Mouse (Mus musculus): ENCODE data around the gene Wdr48. TPM values are rescaled to one million over a fixed set of nuclear protein-coding genes. Genes with fewer than 3 reads are reported as not detected.

The Wdr48 gene
- polyA plus RNA-seq, 1 experiment from 2014 or later, result 14.3 TPM

DNA sequence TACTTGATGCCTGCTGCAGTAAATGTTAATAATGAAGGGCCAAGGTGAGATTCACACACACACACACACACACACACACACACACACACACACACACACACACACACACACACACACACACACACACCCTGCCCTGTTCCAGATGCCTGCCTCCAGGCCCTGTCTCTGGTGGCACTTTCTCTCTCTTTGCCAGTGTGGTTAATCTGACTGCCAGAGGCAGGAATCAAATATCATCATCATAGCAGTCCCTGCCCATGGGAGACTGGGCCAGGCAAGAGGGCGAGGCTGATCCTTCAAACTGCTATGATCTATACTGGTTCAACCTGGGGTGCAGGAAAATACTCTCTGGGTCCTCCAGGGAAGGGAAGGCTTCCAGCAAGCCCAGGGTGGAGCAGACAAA lies 25.2 kb downstream of the Wdr48 start:
- no peaks in the 10 kb centered on the region for H3K9me3 ChIP-seq (ENCODE audit: control insufficient read depth)
- no peak overlapping the region for H3K9ac ChIP-seq (ENCODE audit: low read depth, low read length)
- ATAC-seq, result no peak
- H3K27ac ChIP-seq (ENCODE audit: low read depth, low read length), result no peak overlapping the region
- H3K4me1 ChIP-seq (replicated peaks; ENCODE audit: control insufficient read depth, insufficient read depth, low read length), result no peaks in the 10 kb centered on the region
- no peaks in the 10 kb centered on the region for H3K27me3 ChIP-seq (replicated peaks; ENCODE audit: control insufficient read depth, insufficient read depth, low read length)
- 95% methylated on average over 1 of the region's 1 CpGs for WGBS
- TF ChIP-seq CTCF (IDR thresholded peaks at IDR 0.05; ENCODE audit: low read depth), result no peak
- no peak overlapping the region for H3K4me3 ChIP-seq (ENCODE audit: low read depth, low read length)
- H3K36me3 ChIP-seq (ENCODE audit: control insufficient read depth, insufficient read depth), result peaks cover 88% of the 10 kb centered on the region
- no peak overlapping the region for H3K4me2 ChIP-seq (replicated peaks; ENCODE audit: low read depth)

DNA sequence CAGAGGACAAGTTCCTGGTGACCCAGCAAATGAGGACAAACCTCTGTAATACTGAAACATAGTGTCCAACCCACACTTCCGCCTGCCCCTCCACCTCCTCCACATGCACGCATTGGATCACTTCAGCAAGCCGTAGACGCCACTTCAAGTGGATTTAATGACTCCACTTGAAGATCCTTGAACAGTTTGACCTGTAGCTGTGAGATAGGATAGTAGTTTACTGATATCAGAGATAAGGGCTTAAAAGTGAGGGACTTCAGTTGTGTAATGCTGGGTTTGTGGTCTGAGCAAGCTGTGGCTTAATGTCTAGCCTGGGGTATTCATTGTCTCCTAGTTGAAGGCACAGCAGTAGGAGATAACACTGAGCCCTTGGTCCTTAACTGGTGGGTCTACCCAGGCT lies 28.8 kb downstream of the Wdr48 start:
- H3K4me1 ChIP-seq (replicated peaks; ENCODE audit: control insufficient read depth, insufficient read depth, low read length), result no peaks in the 10 kb centered on the region
- H3K4me2 ChIP-seq (replicated peaks; ENCODE audit: low read depth), result no peak overlapping the region
- 63% methylated on average over 4 of the region's 4 CpGs for WGBS
- no peak overlapping the region for H3K9ac ChIP-seq (ENCODE audit: low read depth, low read length)
- no peak for TF ChIP-seq CTCF (IDR thresholded peaks at IDR 0.05; ENCODE audit: low read depth)
- no peaks in the 10 kb centered on the region for H3K9me3 ChIP-seq (ENCODE audit: control insufficient read depth)
- peaks cover 91% of the 10 kb centered on the region for H3K36me3 ChIP-seq (ENCODE audit: control insufficient read depth, insufficient read depth)
- H3K27me3 ChIP-seq (replicated peaks; ENCODE audit: control insufficient read depth, insufficient read depth, low read length), result no peaks in the 10 kb centered on the region
- no peak overlapping the region for H3K4me3 ChIP-seq (ENCODE audit: low read depth, low read length)
- ATAC-seq, result no peak
- H3K27ac ChIP-seq (ENCODE audit: low read depth, low read length), result no peak overlapping the region

DNA sequence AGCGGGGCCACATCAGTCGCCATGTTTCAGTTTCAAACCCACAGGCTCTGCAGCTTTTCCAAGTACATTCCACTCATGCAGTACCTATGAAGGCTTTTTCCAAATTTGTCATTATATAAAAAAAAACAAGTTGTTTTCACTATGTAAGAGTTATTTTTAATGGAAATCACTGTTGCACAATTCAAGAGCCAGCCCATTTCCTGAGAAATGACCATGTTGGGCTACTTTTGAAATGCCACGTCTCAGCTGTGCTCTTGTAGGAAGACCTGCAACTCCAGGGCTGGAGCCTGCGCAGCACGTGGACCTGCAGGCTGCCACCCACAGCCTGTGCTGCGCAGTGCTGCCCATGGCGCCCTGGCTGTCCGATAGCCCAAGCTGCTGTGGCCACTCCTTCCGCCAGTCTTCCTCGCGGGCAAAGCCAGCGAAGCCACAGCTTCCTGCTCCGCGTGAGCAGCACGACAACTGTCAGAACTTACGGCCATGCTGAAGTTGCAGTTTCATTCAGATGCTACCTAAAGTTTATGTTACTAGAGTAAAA lies 30.5 kb downstream of the Wdr48 start:
- no peak for ATAC-seq
- WGBS, result 83% methylated on average over 16 of the region's 16 CpGs

DNA sequence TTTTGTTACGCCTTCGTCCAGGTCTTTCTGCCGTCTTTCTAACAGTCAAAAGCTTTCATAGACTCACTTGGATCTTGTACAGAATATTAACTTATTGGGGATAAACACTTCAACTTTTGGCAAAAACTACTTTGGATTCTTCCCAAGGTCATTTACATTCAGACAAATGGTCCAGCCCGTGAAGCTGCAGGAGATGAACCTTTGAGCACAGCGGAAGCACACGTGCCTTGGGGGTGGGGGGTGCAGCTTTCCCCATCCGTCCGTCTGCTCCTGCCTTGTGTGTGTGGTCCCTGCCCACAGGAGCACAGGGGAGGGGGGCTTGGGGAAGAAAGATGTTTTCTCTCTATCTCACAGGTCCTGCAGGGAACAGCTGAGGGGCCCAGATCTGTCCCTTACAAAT lies 31.1 kb downstream of the Wdr48 start:
- Histone ChIP-seq H3K4me3 (ENCODE audit: low read depth, low read length) (no peak overlapping the region), H3K4me2 (replicated peaks; ENCODE audit: low read depth) (no peak overlapping the region), H3K27ac (ENCODE audit: low read depth, low read length) (peak overlapping the region; percentile 17; the same call in 1 of the 2 replicates), H3K9ac (ENCODE audit: low read depth, low read length) (no peak overlapping the region), H3K27me3 (replicated peaks; ENCODE audit: control insufficient read depth, insufficient read depth, low read length) (no peaks in the 10 kb centered on the region), H3K36me3 (ENCODE audit: control insufficient read depth, insufficient read depth) (peaks cover 93% of the 10 kb centered on the region), H3K4me1 (replicated peaks; ENCODE audit: control insufficient read depth, insufficient read depth, low read length) (no peaks in the 10 kb centered on the region), H3K9me3 (ENCODE audit: control insufficient read depth) (no peaks in the 10 kb centered on the region)
- 70% methylated on average over 8 of the region's 8 CpGs for WGBS
- ATAC-seq, result no peak
- no peak for TF ChIP-seq CTCF (IDR thresholded peaks at IDR 0.05; ENCODE audit: low read depth)

More for the DNA sequence above, 30.5 kb downstream of the Wdr48 start:
- peaks cover 92% of the 10 kb centered on the region for H3K36me3 ChIP-seq (ENCODE audit: control insufficient read depth, insufficient read depth)
- H3K27me3 ChIP-seq (replicated peaks; ENCODE audit: control insufficient read depth, insufficient read depth, low read length), result no peaks in the 10 kb centered on the region
- no peak overlapping the region for H3K9ac ChIP-seq (ENCODE audit: low read depth, low read length)
- TF ChIP-seq CTCF (IDR thresholded peaks at IDR 0.05; ENCODE audit: low read depth), result no peak
- peak overlapping the region; percentile 9; the same call in 1 of the 2 replicates for H3K27ac ChIP-seq (ENCODE audit: low read depth, low read length)
- H3K4me3 ChIP-seq (ENCODE audit: low read depth, low read length), result no peak overlapping the region
- no peak overlapping the region for H3K4me2 ChIP-seq (replicated peaks; ENCODE audit: low read depth)
- no peaks in the 10 kb centered on the region for H3K4me1 ChIP-seq (replicated peaks; ENCODE audit: control insufficient read depth, insufficient read depth, low read length)
- H3K9me3 ChIP-seq (ENCODE audit: control insufficient read depth), result no peaks in the 10 kb centered on the region

DNA sequence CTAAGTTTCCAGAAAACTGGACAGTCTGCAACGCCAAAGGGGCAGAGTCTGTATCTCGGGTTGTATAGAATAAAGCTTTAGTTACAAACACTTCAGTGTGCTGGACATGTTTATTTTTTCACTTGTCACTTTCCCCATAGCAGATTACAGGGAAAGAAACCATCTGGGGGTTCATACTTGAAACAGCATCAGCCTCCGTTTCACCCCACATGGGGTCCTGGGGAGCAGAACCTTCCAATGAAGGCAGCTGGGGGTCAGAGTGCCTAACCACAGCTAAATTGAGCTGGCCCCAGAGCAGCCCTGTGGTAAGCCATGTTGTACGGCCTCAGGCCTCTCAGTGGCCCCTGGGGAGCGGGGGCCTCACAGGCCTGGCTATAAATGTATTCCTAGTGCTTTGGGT lies 31.8 kb downstream of the Wdr48 start:
- no peaks in the 10 kb centered on the region for H3K9me3 ChIP-seq (ENCODE audit: control insufficient read depth)
- no peak overlapping the region for H3K9ac ChIP-seq (ENCODE audit: low read depth, low read length)
- H3K36me3 ChIP-seq (ENCODE audit: control insufficient read depth, insufficient read depth), result peaks cover 93% of the 10 kb centered on the region
- no peaks in the 10 kb centered on the region for H3K4me1 ChIP-seq (replicated peaks; ENCODE audit: control insufficient read depth, insufficient read depth, low read length)
- H3K4me3 ChIP-seq (ENCODE audit: low read depth, low read length), result no peak overlapping the region
- H3K27ac ChIP-seq (ENCODE audit: low read depth, low read length), result peak overlapping the region; percentile 17; the same call in 1 of the 2 replicates
- TF ChIP-seq CTCF (IDR thresholded peaks at IDR 0.05; ENCODE audit: low read depth), result no peak
- WGBS, result 77% methylated on average over 5 of the region's 5 CpGs
- no peak overlapping the region for H3K4me2 ChIP-seq (replicated peaks; ENCODE audit: low read depth)
- no peaks in the 10 kb centered on the region for H3K27me3 ChIP-seq (replicated peaks; ENCODE audit: control insufficient read depth, insufficient read depth, low read length)
- no peak for ATAC-seq

DNA sequence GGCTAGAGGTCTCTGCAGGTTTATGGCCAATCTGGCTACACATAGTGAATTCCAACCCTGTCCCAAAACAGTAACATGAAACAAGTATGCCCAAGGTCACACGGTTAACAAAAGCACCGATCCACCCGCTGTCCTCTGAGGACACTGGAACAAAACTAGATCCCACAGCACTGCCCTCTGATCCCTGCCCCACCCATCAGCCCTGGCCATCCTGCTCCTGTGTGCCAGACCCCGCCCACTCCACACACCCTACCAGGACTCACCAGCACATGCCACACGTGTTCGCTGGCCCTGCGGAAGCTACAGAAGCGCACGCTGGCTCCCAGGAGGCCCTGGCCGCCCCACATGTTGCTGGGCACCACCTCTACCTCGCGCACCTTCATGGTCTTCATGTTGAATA lies 37.7 kb downstream of the Wdr48 start:
- 49% methylated on average over 12 of the region's 12 CpGs for WGBS
- no peak for TF ChIP-seq CTCF (IDR thresholded peaks at IDR 0.05; ENCODE audit: low read depth)
- peak; percentile 73 for ATAC-seq
- Histone ChIP-seq H3K36me3 (ENCODE audit: control insufficient read depth, insufficient read depth) (peaks cover 43% of the 10 kb centered on the region), H3K4me3 (ENCODE audit: low read depth, low read length) (no peak overlapping the region), H3K9me3 (ENCODE audit: control insufficient read depth) (no peaks in the 10 kb centered on the region), H3K4me2 (replicated peaks; ENCODE audit: low read depth) (peak overlapping the region; percentile 4; the same call in 1 of the 2 replicates), H3K27me3 (replicated peaks; ENCODE audit: control insufficient read depth, insufficient read depth, low read length) (no peaks in the 10 kb centered on the region), H3K4me1 (replicated peaks; ENCODE audit: control insufficient read depth, insufficient read depth, low read length) (0 out of 2 replicates have a peak, but pooled peaks cover 4% of the 10 kb centered on the region), H3K27ac (ENCODE audit: low read depth, low read length) (peak overlapping the region; percentile 28; the same call in 1 of the 2 replicates), H3K9ac (ENCODE audit: low read depth, low read length) (no peak overlapping the region)
